Mouse (Mus musculus): Measurements from ENCODE around the gene 2310034G01Rik. TPM values are rescaled to one million over a fixed set of nuclear protein-coding genes. Genes with fewer than 3 reads are reported as not detected.

Gene 2310034G01Rik
- total RNA-seq, 2 experiments from 2014 or later = 0.27 to 0.43 TPM

DNA sequence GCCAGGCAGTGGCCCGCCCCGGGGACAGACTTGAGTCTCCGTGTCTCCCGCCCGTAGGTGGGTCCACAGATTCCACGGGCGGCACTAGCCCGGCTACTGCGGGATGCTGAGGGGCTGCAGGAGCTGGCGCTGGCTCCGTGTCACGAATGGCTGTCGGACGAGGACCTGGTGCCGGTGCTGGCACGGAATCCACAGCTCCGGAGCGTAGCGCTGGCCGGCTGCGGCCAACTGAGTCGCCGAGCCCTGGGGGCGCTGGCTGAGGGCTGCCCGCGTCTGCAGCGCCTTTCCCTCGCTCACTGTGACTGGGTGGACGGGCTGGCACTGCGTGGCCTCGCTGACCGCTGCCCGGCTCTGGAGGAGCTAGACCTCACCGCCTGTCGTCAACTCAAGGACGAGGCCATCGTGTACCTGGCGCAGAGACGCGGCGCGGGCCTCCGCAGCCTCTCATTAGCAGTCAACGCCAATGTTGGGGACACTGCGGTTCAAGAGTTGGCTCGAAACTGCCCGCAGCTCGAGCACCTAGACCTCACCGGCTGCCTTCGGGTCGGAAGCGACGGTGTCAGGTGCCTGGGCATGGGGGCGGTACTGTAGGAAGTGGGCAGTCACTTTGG, 21.0 kb downstream of the 2310034G01Rik start:
- DNase-seq (ENCODE audit: low spot score) = no peak

DNA sequence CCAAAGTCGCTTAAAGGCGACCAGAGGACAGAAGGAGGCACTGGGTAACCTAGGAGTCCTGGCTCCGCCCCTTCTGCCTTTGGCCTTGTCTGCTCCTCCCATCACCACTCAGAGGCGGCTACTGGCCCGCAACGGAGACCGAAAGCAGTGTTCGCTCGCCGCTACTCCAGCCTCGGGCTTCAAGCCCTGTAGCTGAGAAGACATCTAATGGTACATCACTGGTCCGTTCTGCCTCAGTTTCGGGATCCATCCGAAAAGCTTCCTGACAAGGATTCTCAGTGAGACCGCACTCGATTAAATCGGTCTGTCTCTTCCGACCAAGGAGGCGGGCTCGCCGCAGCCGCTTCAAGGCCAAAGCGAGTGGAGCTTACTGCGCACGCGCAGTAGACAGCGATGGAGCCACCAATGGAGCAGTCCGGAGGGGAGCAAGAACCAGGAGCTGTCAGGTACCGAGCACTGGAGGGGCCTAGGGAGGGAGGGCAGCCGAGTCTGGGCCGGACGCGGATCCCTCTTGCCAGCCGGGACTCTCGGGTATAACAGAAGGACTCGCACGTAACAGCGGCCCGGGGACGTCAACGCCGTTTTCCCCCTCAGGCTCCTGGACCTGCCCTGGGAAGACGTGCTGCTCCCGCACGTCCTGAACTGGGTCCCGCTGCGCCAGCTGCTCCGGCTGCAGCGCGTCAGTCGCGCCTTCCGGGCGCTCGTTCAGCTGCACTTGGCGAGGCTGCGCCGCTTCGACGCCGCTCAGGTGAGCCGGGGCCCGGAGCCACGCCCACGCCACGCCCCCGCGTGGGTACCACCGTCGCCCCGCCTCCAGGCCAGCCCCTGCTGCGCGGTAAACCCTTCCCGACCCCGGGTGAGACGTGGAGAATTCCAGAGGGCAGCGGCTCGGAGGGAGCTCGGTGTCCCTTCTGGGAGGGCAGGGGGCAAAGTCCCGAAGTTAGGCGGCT, 21.7 kb downstream of the 2310034G01Rik start, which contains the start of gene Fbxl15:
Fbxl15 (plus strand) TSS at position 104 of the 950 bp plus-strand sequence.
- DNase-seq (ENCODE audit: low spot score) = peak; percentile 94

DNA sequence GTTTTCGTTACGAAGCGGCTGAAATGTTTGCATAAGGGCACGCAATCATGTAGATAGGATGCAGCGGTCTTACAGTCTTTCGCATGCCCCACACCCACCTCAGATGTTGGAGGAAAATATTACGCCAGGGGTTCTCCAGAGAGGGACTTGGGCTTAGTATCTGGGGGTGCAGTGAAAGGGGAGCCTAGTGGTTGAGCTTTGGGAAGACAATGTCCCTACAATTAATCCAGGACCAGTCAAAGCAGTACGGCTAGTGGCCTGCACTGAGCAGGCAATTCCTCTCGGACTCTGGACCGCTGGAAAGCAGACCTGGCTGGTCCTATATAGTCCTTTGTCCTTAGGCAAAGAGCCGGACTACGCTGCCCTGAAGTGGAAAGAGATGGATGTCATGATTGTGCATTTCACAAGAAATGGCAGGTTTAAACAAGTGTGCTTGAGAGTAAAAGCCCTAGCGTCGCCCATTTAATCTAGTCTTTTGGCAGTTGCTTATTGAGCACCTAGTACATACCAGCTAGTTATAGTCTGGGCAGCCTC, 22.5 kb downstream of the 2310034G01Rik start:
- DNase-seq (ENCODE audit: low spot score) = no peak

- no peak for DNase-seq (ENCODE audit: low spot score)
Measured at GRCm38 (mm10) chr19:46326756-46327305, 23.3 kb downstream of the 2310034G01Rik start, which contains the start of gene Psd. Psd (minus strand) TSS chr19:46327156.

DNA sequence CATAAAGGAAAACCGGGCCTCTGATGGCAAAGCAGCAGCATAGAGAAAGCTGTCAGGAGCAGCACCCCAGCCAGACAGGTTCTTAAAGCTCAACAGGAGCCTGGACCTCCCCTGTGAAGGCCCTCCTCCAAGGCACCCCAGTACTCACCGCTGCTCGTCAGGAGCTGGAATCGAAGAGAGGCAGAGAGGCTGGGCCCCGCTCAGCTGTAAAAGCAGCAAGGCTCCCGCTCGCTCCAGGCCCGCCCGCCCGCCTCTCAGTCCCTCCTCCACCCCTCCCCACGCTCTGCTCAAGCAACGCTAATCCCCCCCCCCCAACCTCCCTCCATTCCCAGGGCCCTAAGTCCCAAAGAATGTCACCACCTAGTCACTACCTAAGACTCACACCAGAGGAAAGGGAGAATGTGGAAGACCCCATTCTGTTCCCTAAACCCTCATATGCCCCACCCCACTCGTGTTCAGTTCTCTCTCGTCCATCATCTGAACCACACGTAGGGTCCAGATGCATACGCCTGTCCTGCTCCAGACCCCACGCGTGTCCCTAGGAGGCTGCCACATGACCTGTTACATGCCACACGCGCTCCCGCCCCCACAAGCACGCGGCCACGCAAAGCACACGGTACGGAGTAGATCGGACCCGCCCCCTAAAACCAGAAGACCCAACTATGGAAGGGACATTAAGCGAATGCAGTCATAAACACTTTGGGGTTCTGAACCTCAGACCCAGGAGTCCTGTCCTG, 23.9 kb downstream of the 2310034G01Rik start:
- DNase-seq (ENCODE audit: low spot score) = no peak

- DNase-seq (ENCODE audit: low spot score) = no peak
Measured at GRCm38 (mm10) chr19:46324918-46325317, 25.2 kb downstream of the 2310034G01Rik start.

DNA sequence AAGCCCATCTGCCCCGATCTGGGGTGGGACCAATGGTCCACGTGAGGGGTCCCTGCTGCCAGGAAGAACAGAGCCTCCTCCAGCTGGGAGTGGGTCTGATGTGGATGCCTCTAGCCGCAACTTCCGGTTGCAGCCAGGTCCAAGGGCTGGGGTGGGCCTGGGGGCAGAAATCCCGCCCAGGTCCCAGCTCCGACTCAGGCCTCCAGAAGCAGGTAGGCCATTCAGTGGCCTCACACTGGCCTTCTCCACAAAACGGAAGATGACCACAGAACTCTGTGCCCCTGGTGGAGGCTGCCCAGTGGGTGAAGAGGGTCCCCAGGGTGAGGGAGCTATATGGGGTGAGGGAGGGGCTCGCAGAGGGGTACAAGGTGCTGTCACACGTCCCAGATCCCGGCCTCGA, 25.7 kb downstream of the 2310034G01Rik start:
- no peak for DNase-seq (ENCODE audit: low spot score)

GRCm38 (mm10) chr19:46323716-46324115, 26.4 kb downstream of the 2310034G01Rik start:
- no peak for DNase-seq (ENCODE audit: low spot score)

GRCm38 (mm10) chr19:46322996-46323572, 27.0 kb downstream of the 2310034G01Rik start:
- no peak for DNase-seq (ENCODE audit: low spot score)

GRCm38 (mm10) chr19:46322144-46322995, 27.7 kb downstream of the 2310034G01Rik start:
- DNase-seq (ENCODE audit: low spot score) = no peak

- no peak for DNase-seq (ENCODE audit: low spot score)
Measured at GRCm38 (mm10) chr19:46321101-46321943, 28.8 kb downstream of the 2310034G01Rik start.

- DNase-seq (ENCODE audit: low spot score) = no peak
Measured at GRCm38 (mm10) chr19:46320076-46320785, 29.9 kb downstream of the 2310034G01Rik start.

DNA sequence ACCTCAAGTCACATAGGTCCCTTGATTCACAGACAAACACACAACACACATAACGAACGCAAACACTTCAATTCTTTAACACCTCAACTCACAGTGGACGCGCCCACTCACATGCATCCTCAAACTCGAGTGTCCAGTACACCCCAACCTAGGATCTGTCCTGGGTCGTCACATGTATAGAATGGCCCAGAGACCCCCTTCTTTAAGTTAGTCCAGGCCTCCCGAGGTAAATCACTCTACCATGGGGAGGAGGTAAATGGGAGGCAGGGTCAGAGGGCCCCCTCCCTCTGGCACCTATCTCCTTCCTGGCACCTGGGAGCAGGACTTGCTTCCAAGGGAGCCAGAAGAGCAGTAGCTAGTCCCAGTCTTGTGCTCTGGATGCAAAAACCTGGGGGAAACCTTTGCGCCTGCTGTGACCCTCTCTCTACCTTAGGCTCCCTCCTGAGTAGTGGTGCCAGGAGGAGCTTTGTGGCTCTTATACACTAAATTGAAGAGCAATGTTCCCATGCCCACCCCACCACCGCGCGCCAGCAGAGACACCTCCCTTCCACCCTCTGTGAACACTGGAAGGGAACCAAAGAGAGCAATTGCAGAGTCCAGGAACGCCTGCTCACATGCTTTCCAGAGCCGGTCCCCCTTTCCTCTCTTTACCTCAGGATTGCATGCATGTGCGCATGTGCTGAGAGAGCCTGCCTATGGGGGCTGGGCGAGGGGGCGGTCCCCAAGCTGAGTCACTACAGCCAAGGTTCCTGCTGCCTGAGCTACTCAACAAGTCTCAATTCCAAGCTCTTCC, 31.3 kb downstream of the 2310034G01Rik start:
- no peak for DNase-seq (ENCODE audit: low spot score)

GRCm38 (mm10) chr19:46318031-46318471, 32.1 kb downstream of the 2310034G01Rik start:
- DNase-seq (ENCODE audit: low spot score) = no peak

GRCm38 (mm10) chr19:46317546-46317885, 32.6 kb downstream of the 2310034G01Rik start:
- no peak for DNase-seq (ENCODE audit: low spot score)

DNA sequence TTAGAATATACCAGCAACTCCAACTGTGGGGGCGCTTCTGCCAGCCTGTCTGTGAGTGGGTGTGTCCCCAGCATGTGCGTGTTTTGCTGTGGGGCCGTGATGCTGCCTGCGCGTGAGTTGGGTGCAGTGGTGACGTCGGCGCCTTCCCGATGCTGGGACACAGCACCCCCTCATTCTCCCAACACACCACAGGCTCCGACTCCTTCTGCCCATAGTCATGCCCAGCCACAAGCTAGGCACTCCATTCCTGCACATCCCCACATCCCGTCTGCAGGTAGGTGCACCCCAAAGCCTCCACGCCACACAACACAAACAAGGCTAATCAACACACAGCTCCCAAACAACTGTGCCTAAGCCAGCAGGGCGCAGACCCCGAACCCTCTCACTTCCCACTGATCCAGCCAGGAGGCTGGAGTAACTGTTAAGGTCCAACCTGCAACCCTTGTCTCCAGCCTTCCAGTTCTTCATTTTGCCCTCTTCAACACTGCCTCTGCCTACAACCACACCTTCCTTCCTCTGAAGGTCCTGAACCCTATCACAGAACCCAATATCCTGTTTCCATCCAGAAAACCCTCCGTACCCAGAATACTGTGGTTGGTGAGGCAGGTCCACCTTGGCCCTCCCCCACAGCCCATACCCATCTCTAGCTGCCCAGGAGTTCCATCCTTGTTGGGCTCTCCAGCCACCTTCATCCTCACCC, 33.1 kb downstream of the 2310034G01Rik start:
- DNase-seq (ENCODE audit: low spot score) = no peak
